Mouse (Mus musculus) megakaryocyte, embryonic 14.5 days (primary cell): Measurements from ENCODE around the gene Slc4a11.

Experiments used
- FLI1 ChIP-seq: IDR thresholded peaks from 2 replicates; pipeline ENCODE4 v1.6.1; 2012; ENCODE audit warnings: low read length, inconsistent platforms, mixed read lengths
- GATA1 ChIP-seq: IDR thresholded peaks from 3 replicates; pipeline ENCODE4 v1.6.1; 2012; ENCODE audit warnings: mixed read lengths, low read length, inconsistent platforms, borderline replicate concordance

DNA sequence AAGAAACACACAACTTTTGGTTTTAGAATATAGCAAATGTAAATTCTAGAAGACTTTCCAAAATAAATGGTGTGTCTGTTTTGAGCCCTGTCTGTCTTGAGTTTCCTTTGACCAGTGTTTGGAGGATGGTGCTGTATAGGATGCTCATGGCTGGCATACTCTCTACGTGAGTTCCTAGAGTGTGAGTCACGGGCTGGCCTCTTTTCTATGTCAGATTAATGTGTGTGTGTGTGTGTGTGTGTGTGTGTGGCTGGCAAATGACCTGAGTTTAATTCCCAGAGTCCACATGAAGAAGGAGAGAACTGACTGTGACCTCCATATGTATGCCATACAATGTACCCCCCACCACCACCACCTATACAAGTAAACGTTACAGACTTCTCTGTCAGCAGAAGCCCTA is 15.8 kb downstream of the Slc4a11 start:
- no peak for TF ChIP-seq GATA1
- no peak for TF ChIP-seq FLI1
